Mouse (Mus musculus): Measurements from ENCODE around the gene Olfr65. TPM values are rescaled to one million over a fixed set of nuclear protein-coding genes. Genes with fewer than 3 reads are reported as not detected.

The Olfr65 gene
- polyA plus RNA-seq, 1 experiment from 2014 or later, result not detected

- WGBS, result 30% methylated on average over 3 of the region's 3 CpGs
- no peaks in the 10 kb centered on the region for H3K27me3 ChIP-seq
- H3K4me3 ChIP-seq (replicated peaks), result no peak overlapping the region
- H3K27ac ChIP-seq, result no peak overlapping the region
- H3K9me3 ChIP-seq, result no peaks in the 10 kb centered on the region
- H3K4me2 ChIP-seq, result no peak overlapping the region
- no peak overlapping the region for H3K9ac ChIP-seq (replicated peaks)
- no peaks in the 10 kb centered on the region for H3K36me3 ChIP-seq
- ATAC-seq (ENCODE audit: insufficient number of reproducible peaks, insufficient read depth, low FRiP score, low TSS enrichment, low read depth), result no peak
- H3K4me1 ChIP-seq (replicated peaks), result no peaks in the 10 kb centered on the region
Observed at GRCm38 (mm10) chr7:103910047-103910446, 6.8 kb downstream of the Olfr65 start.

GRCm38 (mm10) chr7:103912969-103913511 lies 9.8 kb downstream of the Olfr65 start:
- Histone ChIP-seq H3K9ac (replicated peaks) (no peak overlapping the region), H3K27ac (no peak overlapping the region), H3K36me3 (no peaks in the 10 kb centered on the region), H3K9me3 (no peaks in the 10 kb centered on the region), H3K4me2 (no peak overlapping the region), H3K4me3 (replicated peaks) (no peak overlapping the region), H3K4me1 (replicated peaks) (no peaks in the 10 kb centered on the region), H3K27me3 (no peaks in the 10 kb centered on the region)
- no peak for ATAC-seq (ENCODE audit: insufficient number of reproducible peaks, insufficient read depth, low FRiP score, low TSS enrichment, low read depth)
- WGBS, result 44% methylated on average over 8 of the region's 8 CpGs

GRCm38 (mm10) chr7:103915338-103915737 lies 12.1 kb downstream of the Olfr65 start:
- no peak overlapping the region for H3K4me2 ChIP-seq
- no peaks in the 10 kb centered on the region for H3K9me3 ChIP-seq
- H3K36me3 ChIP-seq, result no peaks in the 10 kb centered on the region
- H3K4me1 ChIP-seq (replicated peaks), result no peaks in the 10 kb centered on the region
- no peaks in the 10 kb centered on the region for H3K27me3 ChIP-seq
- H3K4me3 ChIP-seq (replicated peaks), result no peak overlapping the region
- ATAC-seq (ENCODE audit: insufficient number of reproducible peaks, insufficient read depth, low FRiP score, low TSS enrichment, low read depth), result no peak
- no peak overlapping the region for H3K27ac ChIP-seq
- H3K9ac ChIP-seq (replicated peaks), result no peak overlapping the region

GRCm38 (mm10) chr7:103928525-103928924 lies 25.2 kb downstream of the Olfr65 start, which contains the start of gene Olfr631:
Gene Olfr631 (plus strand): TSS chr7:103928825.
- H3K4me1 ChIP-seq (replicated peaks), result no peaks in the 10 kb centered on the region
- no peaks in the 10 kb centered on the region for H3K36me3 ChIP-seq
- H3K27ac ChIP-seq, result no peak within 1 kb of the TSS
- no peak within 1 kb of the TSS for H3K9ac ChIP-seq (replicated peaks)
- no peaks in the 10 kb centered on the region for H3K27me3 ChIP-seq
- ATAC-seq (ENCODE audit: insufficient number of reproducible peaks, insufficient read depth, low FRiP score, low TSS enrichment, low read depth), result no peak
- no peak within 1 kb of the TSS for H3K4me3 ChIP-seq (replicated peaks)
- H3K9me3 ChIP-seq, result no peaks in the 10 kb centered on the region
- no peak within 1 kb of the TSS for H3K4me2 ChIP-seq

GRCm38 (mm10) chr7:103934264-103934663 lies 31.0 kb downstream of the Olfr65 start, which contains the start of gene Olfr632:
Gene Olfr632 (plus strand): TSS chr7:103934347.
- Histone ChIP-seq H3K9ac (replicated peaks) (no peak within 1 kb of the TSS), H3K27ac (no peak within 1 kb of the TSS), H3K4me1 (replicated peaks) (no peaks in the 10 kb centered on the region), H3K9me3 (no peaks in the 10 kb centered on the region), H3K36me3 (no peaks in the 10 kb centered on the region), H3K27me3 (no peaks in the 10 kb centered on the region), H3K4me3 (replicated peaks) (no peak within 1 kb of the TSS), H3K4me2 (no peak within 1 kb of the TSS)
- ATAC-seq (ENCODE audit: insufficient number of reproducible peaks, insufficient read depth, low FRiP score, low TSS enrichment, low read depth), result no peak
- WGBS, result 73% methylated on average over 2 of the region's 2 CpGs

GRCm38 (mm10) chr7:103942730-103943129 lies 39.4 kb downstream of the Olfr65 start:
- H3K27ac ChIP-seq, result no peak overlapping the region
- no peaks in the 10 kb centered on the region for H3K36me3 ChIP-seq
- WGBS, result 34% methylated on average over 2 of the region's 2 CpGs
- ATAC-seq (ENCODE audit: insufficient number of reproducible peaks, insufficient read depth, low FRiP score, low TSS enrichment, low read depth), result no peak
- H3K4me1 ChIP-seq (replicated peaks), result no peaks in the 10 kb centered on the region
- no peak overlapping the region for H3K4me2 ChIP-seq
- no peaks in the 10 kb centered on the region for H3K27me3 ChIP-seq
- H3K9ac ChIP-seq (replicated peaks), result no peak overlapping the region
- H3K4me3 ChIP-seq (replicated peaks), result no peak overlapping the region
- H3K9me3 ChIP-seq, result no peaks in the 10 kb centered on the region

- H3K27me3 ChIP-seq, result no peaks in the 10 kb centered on the region
- H3K9ac ChIP-seq (replicated peaks), result no peak within 1 kb of the TSS
- no peak within 1 kb of the TSS for H3K4me3 ChIP-seq (replicated peaks)
- H3K27ac ChIP-seq, result no peak within 1 kb of the TSS
- no peak for ATAC-seq (ENCODE audit: insufficient number of reproducible peaks, insufficient read depth, low FRiP score, low TSS enrichment, low read depth)
- no peak within 1 kb of the TSS for H3K4me2 ChIP-seq
- H3K36me3 ChIP-seq, result no peaks in the 10 kb centered on the region
- no peaks in the 10 kb centered on the region for H3K9me3 ChIP-seq
- H3K4me1 ChIP-seq (replicated peaks), result no peaks in the 10 kb centered on the region
Observed at GRCm38 (mm10) chr7:103944137-103944536, 40.9 kb downstream of the Olfr65 start, which contains the start of gene Olfr633. Gene Olfr633 (plus strand): TSS chr7:103944437.

Other genes with a start within 250 kb of the Olfr65 start
- not detected in 2 replicates for gene Olfr623, start 239.8 kb upstream of the Olfr65 start, polyA plus RNA-seq (2016; fragmentation: Nextera tagmentation; extraction: Ambion mirVana)
- gene Olfr624, start 232.3 kb upstream of the Olfr65 start, polyA plus RNA-seq (2016; fragmentation: Nextera tagmentation; extraction: Ambion mirVana), result 0.06 and 0.11 TPM in 2 replicates
- gene Olfr625-ps1, start 220.8 kb upstream of the Olfr65 start, polyA plus RNA-seq (2016; fragmentation: Nextera tagmentation; extraction: Ambion mirVana), result not detected in 2 replicates
- gene Olfr243, start 188.8 kb upstream of the Olfr65 start, polyA plus RNA-seq (2016; fragmentation: Nextera tagmentation; extraction: Ambion mirVana), result not detected in 2 replicates
- gene Olfr628, start 173.1 kb upstream of the Olfr65 start, polyA plus RNA-seq (2016; fragmentation: Nextera tagmentation; extraction: Ambion mirVana), result not detected in 2 replicates
- not detected in 2 replicates for gene Olfr629, start 158.5 kb upstream of the Olfr65 start, polyA plus RNA-seq (2016; fragmentation: Nextera tagmentation; extraction: Ambion mirVana)
- gene Olfr630, start 146.2 kb upstream of the Olfr65 start, polyA plus RNA-seq (2016; fragmentation: Nextera tagmentation; extraction: Ambion mirVana), result not detected in 2 replicates
- gene Olfr69, start 131.9 kb upstream of the Olfr65 start, polyA plus RNA-seq (2016; fragmentation: Nextera tagmentation; extraction: Ambion mirVana), result not detected in 2 replicates
- not detected in 2 replicates for gene Olfr68, start 123.8 kb upstream of the Olfr65 start, polyA plus RNA-seq (2016; fragmentation: Nextera tagmentation; extraction: Ambion mirVana)
- gene Olfr67, start 111.7 kb upstream of the Olfr65 start, polyA plus RNA-seq (2016; fragmentation: Nextera tagmentation; extraction: Ambion mirVana), result not detected in 2 replicates
- 836 and 850 TPM in 2 replicates for gene Hbb-bt, start 89.5 kb upstream of the Olfr65 start, polyA plus RNA-seq (2016; fragmentation: Nextera tagmentation; extraction: Ambion mirVana)
- 651 and 737 TPM in 2 replicates for gene Hbb-bs, start 75.4 kb upstream of the Olfr65 start, polyA plus RNA-seq (2016; fragmentation: Nextera tagmentation; extraction: Ambion mirVana)
- gene Hbb-bh2, start 63.0 kb upstream of the Olfr65 start, polyA plus RNA-seq (2016; fragmentation: Nextera tagmentation; extraction: Ambion mirVana), result not detected in 2 replicates
- gene Hbb-bh1, start 60.3 kb upstream of the Olfr65 start, polyA plus RNA-seq (2016; fragmentation: Nextera tagmentation; extraction: Ambion mirVana), result 615 and 622 TPM in 2 replicates
- gene Hbb-y, start 50.3 kb upstream of the Olfr65 start, polyA plus RNA-seq (2016; fragmentation: Nextera tagmentation; extraction: Ambion mirVana), result 8,935 and 9,118 TPM in 2 replicates
- not detected in 2 replicates for gene Olfr66, start 17.2 kb upstream of the Olfr65 start, polyA plus RNA-seq (2016; fragmentation: Nextera tagmentation; extraction: Ambion mirVana)
- not detected in 2 replicates for gene Olfr64, start 9.0 kb upstream of the Olfr65 start, polyA plus RNA-seq (2016; fragmentation: Nextera tagmentation; extraction: Ambion mirVana)
- not detected in 2 replicates for gene Olfr631, start 25.3 kb downstream of the Olfr65 start, polyA plus RNA-seq (2016; fragmentation: Nextera tagmentation; extraction: Ambion mirVana)
- gene Olfr632, start 30.9 kb downstream of the Olfr65 start, polyA plus RNA-seq (2016; fragmentation: Nextera tagmentation; extraction: Ambion mirVana), result not detected in 2 replicates
- gene Olfr633, start 41.0 kb downstream of the Olfr65 start, polyA plus RNA-seq (2016; fragmentation: Nextera tagmentation; extraction: Ambion mirVana), result not detected in 2 replicates
- gene Olfr635, start 67.7 kb downstream of the Olfr65 start, polyA plus RNA-seq (2016; fragmentation: Nextera tagmentation; extraction: Ambion mirVana), result not detected in 2 replicates
- not detected in 2 replicates for gene Olfr638, start 95.3 kb downstream of the Olfr65 start, polyA plus RNA-seq (2016; fragmentation: Nextera tagmentation; extraction: Ambion mirVana)
- gene Olfr639, start 113.8 kb downstream of the Olfr65 start, polyA plus RNA-seq (2016; fragmentation: Nextera tagmentation; extraction: Ambion mirVana), result not detected in 2 replicates
- not detected in 2 replicates for gene Olfr640, start 122.1 kb downstream of the Olfr65 start, polyA plus RNA-seq (2016; fragmentation: Nextera tagmentation; extraction: Ambion mirVana)
- gene Olfr641, start 132.0 kb downstream of the Olfr65 start, polyA plus RNA-seq (2016; fragmentation: Nextera tagmentation; extraction: Ambion mirVana), result not detected in 2 replicates
- gene Olfr642, start 149.2 kb downstream of the Olfr65 start, polyA plus RNA-seq (2016; fragmentation: Nextera tagmentation; extraction: Ambion mirVana), result not detected in 2 replicates
- gene 4930516K23Rik, start 158.0 kb downstream of the Olfr65 start, polyA plus RNA-seq (2016; fragmentation: Nextera tagmentation; extraction: Ambion mirVana), result not detected in 2 replicates
- not detected in 2 replicates for gene Olfr644, start 168.4 kb downstream of the Olfr65 start, polyA plus RNA-seq (2016; fragmentation: Nextera tagmentation; extraction: Ambion mirVana)
- not detected in 2 replicates for gene Olfr645, start 182.0 kb downstream of the Olfr65 start, polyA plus RNA-seq (2016; fragmentation: Nextera tagmentation; extraction: Ambion mirVana)
- not detected in 2 replicates for gene Olfr646, start 201.4 kb downstream of the Olfr65 start, polyA plus RNA-seq (2016; fragmentation: Nextera tagmentation; extraction: Ambion mirVana)
- not detected in 2 replicates for gene Ubqln5, start 226.3 kb downstream of the Olfr65 start, polyA plus RNA-seq (2016; fragmentation: Nextera tagmentation; extraction: Ambion mirVana)
- gene Olfr643, start 233.9 kb downstream of the Olfr65 start, polyA plus RNA-seq (2016; fragmentation: Nextera tagmentation; extraction: Ambion mirVana), result not detected in 2 replicates
- gene Ubqln3, start 239.8 kb downstream of the Olfr65 start, polyA plus RNA-seq (2016; fragmentation: Nextera tagmentation; extraction: Ambion mirVana), result not detected in 2 replicates
- not detected in 2 replicates for gene Ubqlnl, start 247.1 kb downstream of the Olfr65 start, polyA plus RNA-seq (2016; fragmentation: Nextera tagmentation; extraction: Ambion mirVana)